Mouse (Mus musculus) brain, adult 2 months (tissue): ENCODE results near the gene Ppp6r2.

Source experiments
- DNase-seq: peaks from one replicate; pipeline ENCODE4 v3.0.0; 2011; ENCODE audit warnings: low read depth, low spot score

The Ppp6r2 gene

DNA sequence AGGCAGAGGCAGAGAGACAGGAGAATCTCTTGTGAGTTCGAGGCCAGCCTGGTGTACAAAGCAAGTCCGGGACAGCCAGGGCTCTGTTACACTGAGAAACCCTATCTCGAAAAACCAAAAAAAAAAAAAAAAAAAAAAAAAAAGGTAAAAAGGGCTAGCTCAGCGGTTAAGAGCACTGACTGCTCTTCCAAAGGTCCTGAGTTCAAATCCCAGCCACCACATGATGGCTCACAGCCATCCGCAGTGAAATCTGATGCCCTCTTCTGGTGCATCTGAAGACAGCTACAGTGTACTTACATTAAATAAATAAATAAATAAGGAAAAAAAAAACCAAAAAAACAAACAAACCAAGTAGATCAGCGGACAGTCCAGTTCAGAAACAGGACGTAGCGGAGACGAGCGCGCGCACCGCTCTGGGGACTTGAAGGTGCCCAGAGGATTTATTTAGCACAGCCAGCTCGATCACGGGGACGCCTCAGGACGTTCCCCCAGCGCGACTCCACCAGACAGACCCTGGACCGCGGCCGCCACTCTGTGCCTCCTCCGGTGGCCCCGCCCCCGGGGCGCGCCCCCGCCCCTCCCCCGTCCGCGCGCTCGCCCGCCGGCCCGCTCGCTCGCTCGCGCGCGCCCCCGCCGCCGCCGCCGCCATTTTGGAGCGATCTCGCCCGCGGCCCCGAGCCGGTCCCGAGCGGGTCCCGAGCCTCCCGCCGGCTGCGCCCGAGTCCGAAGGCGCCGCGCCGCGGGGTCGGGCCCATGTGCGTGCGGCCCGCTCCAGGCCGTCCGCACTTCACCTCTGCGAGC lies at the start of gene Ppp6r2:
Gene Ppp6r2, plus strand, starts transcription at position 639 of the 801 bp plus-strand sequence.
- DNase-seq: peak; percentile 78

DNA sequence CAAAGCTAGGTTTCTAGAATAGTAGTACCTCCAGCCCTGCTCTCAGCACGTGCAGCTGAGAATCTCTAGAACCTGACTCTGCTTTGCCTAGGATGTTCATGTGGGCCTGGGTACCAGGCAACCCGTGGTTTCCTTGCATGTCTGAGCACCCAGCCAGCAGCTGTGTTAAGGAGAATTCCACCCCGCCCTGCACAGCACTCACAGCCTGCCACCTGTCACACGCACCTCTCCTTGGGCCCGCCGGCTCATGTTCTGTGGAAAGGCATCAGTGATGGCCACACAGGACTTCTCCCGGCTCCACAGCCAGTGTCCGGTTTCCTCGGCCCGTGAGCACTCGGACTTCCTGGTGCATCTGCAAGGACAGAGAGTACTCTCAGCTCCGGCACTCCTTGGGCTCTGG lies 45.9 kb upstream of the Ppp6r2 start:
- DNase-seq: no peak

DNA sequence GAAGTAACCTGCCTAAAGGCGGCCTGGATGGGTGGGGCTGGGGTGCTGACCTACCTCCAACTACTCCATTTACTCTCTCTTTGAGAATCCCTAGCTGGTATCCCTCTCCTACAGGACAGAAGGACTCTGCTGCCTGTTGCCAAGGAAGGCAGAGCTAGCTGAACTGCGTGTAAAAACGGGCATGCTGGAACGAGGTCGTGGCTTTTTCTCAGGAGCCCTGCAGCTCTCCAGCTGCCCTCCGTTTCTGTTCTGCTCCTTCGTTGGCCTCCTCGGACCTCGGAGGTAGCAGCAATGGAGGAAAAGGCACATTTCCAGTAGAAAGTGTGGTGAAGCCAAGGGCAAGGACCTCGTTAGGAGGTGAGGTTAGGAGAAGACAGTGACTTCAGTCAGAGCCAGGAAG lies 42.4 kb upstream of the Ppp6r2 start:
- DNase-seq: peak; percentile 75

DNA sequence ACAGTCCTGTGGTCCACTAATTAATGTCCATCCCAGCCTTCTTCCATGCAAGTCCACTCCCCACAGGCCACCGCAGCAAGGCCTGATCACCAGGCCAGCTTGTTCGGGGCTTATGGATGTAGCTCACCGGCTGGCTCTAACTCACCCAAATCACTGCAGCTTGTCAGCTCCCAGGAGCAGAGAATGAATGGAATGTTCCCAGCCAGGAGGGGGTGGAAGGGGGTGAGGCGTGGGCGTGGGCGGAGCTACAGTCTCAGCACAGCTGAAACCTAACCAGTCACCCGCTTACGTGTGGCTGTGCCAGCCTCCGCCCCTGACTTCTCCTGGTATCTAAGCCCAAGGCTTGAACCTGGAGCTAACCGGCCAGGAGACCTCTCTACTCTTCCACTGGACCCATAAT lies 41.9 kb upstream of the Ppp6r2 start:
- DNase-seq: peak; percentile 97

DNA sequence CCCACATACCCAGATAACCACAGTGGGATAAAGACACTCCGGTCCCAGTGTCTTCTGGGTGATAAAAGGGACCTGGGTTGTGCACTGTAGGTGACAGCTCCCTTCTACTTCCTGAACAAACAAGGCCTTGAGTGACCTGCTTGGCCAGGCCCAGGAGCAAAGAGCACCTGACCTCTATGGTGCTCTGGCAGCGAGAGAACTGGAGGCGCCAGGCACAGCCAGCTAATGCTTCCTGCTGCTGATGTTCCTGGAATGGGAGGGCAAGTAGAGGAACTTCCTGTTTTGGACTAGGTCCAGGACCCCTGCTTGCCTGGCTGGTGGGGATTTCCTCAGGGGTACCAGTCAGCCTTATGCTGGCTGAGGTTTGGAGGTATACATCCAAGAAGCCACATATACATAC lies 41.3 kb upstream of the Ppp6r2 start:
- DNase-seq: peak; percentile 35

DNA sequence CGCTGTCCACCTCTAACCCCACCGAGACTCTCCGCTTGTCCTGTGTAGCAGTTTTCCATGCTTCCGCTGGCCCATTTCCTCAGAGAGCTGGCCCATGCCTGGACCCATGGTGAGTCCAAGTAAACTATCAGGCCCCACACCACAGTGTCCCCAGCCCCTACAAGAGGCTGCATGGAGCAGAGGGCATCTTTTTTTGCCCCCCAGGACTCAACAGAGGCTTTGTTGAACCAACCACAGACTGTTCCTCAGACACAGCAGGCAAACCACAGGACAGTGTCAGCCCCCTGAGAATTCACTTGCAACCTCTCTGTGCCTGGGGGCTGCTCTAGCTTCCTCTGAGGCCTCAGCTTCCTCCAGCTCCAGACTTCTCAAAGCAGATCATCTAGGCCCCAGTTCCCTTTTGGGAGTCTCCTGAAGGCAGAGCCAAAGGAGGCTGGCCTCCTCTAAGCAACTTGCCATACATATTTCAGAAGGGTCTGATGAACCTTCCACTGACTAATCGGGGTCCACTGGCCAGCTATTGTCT lies 39.8 kb upstream of the Ppp6r2 start:
- no peak for DNase-seq

DNA sequence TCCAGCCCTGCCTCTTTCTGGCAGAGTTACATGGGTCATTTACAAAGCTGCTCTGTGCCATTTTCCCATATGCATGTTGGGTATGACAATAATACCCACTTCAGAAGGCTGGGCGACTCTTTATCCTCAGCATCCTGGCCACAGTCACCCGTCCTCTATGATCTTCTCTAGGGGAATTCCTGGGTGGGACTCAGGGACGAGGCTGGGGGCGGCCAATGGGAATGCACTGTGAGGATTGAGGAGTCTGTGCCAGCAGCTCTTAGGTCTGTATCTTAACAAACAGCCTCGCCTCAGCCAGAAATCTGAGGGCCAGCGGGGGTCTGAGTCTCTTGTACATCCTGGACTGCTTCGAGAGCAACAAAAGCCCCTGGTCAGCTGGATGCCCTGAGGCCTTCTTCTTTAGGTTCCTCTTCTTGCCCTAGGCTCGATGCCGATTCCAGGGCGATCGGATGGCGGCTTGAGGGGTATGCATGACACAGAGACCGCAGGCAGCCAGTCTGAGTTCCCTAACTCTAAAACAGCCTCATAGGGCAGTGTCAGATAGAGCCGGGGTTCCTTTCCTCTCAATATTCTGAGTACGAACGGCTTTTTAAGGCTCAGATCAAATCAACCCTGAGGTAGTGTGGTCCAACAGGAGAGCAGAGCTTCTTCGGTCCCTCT lies 38.9 kb upstream of the Ppp6r2 start:
- DNase-seq: peak; percentile 27

DNA sequence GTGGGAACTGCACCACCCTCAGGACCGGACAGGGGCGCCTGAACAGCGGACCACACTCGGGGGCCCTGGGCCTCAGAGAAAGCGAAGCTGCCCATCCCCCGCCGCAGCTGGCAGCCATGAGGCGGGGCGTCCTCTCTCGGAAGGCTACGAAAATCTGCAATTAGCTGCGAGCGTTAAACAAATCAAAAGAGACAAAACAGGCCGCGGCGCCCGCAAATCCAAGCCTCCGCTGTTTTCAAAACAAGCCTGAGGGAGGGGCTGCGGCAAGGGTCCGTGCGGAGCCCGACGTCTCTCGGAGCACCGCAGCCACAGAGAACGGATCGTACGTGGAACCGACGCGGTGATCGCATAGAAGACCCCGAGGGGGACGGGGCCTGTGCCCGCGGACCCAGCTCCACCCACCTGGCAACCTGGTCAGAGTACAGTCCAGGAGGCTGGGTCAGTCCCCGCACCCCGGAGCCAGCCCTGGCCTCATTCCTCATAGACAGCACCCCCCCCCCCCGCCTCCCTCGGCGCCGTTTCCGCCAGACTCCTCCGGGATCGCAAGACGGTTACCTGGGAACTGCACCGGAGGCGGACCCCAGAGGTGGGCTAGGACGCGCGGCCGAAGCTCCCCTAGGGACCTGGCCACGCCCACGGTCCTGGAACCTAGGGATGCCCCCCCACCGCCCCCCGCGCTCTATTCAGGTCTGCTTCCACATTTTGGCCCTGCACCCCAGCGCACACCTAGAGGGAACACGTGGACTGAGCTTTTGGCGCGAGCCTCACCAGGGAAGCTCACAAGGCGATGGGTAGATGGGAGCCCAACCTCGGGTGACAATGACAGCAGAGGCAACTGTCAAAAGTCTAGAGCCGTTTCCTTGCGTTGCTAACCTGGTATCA lies 38.1 kb upstream of the Ppp6r2 start:
- peak; percentile 63 for DNase-seq

DNA sequence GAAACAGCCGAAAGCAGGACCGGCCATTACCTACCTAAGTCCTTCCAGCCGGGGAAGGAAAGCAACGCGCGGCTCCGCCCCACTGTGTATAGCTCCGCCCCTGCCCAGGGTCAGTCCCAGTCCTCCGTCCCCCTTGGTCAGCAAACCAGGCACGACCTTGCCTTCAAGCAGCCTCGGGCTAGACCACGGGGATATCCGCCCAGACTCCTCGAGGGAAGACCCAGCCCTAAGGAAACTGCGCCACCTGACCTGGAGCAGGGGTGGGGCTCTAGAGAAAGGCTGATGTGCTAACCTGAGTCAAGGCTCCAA lies 37.5 kb upstream of the Ppp6r2 start:
- DNase-seq: peak; percentile 85

DNA sequence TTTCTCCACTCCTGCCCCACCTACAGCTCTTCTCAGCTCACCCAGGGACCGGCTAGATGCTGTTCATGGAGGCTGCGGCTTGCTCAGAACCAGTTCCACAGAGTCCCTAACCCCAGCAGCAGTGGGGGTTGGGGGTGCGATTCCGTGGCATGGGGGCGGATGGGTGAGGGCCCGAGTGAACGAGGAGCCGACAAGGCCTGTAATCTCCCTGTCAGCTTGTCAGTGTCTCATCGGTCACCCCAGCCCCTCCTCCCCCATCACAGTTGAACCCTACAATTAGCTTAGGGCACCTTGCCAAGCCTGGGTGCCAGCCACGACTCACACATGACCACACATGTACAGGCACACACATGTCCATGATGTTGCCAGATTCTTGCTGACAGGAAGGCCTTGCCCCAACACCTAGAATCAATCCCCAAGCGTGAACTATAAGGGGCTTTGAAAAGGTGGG lies 36.4 kb upstream of the Ppp6r2 start:
- no peak for DNase-seq

DNA sequence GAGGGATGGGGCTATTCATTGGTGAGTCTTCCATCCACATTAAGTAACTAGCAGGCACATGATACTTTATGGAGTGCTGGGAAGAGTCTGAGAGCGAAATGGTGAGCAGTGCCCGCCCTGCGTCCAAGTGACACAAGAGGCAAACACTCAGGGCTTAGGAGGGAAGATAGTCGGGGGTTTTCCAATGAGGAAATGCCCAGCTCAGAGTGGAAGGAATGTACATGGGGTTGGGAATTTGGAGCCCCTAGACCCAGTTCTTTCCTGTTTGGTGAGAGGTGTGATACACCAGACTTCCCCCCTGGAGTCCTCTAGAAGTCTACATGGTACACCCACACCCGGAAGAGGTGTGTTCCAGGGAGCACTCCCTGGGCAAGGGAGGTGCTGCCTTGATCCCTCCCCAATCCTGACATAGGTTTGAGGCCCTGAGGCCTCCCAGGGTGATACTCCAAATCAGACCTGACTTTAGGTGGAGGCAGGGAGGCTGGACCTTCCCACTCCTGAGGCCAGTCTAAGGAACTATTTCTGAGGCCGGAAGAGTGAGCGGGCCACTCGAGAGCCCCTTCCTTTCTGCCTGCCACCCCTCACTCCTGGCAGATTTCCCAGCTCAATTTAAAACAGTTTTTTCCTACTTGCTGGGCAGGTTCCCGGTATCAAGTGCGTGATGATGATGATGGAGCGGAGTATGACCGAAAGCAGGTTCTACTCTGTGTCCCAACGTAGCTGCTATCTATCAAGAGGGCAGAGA lies 35.8 kb upstream of the Ppp6r2 start:
- no peak for DNase-seq

DNA sequence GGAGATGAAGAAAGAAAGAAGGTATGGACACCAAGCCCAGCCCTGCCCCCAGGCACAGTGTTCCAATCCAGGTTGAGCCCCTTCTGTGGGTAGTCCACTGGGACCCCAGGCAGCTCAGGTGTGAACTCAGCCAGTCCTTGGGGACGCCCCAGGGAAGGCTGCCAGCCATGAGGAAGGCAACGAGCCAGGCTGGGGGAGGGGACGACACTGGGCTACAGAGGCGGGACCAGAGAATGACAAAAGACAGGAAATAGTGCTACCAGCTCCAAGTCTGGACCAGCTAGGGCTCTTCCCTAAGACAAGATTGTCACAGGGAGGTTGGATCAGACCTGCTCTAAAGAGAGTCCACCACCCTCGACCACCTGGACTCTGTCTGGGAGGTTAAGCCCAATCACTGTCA lies 34.2 kb upstream of the Ppp6r2 start:
- peak; percentile 63 for DNase-seq

DNA sequence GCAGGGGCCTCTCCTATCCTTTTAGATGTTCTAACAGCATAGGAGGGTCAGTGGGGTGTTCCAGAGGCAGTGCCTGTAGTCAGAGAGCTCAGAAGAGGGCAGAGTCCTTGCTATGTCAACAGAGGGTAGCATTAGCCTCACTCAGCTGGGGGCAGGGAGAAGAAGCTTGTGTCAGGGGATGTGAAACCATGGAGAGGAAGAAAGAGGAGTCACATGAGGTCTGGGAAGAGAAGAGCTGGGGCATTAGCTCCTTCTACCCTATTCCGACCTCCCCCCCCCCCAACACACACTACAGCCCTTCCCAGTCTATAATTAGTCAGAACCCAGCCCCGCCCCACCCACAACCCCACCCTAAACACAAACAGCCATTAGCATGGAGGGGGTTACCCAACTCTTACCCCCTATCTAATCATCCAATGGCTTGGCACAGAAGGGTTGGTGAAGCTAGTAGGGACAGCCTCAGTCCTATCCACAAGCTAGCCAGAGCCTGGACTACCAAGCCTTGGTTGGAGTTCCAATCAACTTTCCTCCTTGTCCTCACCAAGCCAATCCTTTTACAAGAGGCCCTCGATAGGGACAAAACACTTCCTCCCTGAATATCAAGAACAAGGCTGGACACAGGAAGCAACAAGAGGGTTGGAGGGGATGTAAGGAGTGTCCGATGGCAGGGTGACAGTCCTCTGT lies 33.6 kb upstream of the Ppp6r2 start:
- DNase-seq: peak; percentile 48

DNA sequence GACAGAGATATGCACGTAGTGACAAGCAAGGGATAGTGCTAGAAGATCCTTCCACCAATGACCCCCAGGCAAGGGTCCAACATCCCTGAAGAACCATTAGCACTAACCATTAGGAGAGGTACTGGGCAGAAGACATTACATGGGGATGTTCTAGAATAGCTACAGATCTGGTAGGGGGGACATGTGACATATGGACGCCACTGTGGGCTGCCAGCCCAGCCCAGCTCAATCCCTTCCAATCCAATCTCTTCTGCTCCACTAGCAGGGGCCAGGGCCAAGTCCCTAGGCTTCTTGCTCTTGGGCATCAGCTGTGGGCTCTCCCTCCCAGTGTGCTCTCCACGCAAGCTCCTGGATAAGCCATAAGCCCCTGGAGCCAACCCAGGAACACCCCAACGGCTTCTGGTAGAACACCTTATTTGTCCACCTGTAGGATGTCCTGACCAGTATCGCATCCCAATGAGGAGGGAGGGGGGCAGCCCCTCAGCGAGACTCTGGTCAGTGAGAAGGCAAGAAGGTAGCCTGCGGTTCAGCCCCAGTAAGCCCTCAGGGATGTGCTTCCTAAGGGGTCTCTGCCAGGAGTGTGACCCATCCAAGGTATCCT lies 33.0 kb upstream of the Ppp6r2 start:
- peak; percentile 93 for DNase-seq

DNA sequence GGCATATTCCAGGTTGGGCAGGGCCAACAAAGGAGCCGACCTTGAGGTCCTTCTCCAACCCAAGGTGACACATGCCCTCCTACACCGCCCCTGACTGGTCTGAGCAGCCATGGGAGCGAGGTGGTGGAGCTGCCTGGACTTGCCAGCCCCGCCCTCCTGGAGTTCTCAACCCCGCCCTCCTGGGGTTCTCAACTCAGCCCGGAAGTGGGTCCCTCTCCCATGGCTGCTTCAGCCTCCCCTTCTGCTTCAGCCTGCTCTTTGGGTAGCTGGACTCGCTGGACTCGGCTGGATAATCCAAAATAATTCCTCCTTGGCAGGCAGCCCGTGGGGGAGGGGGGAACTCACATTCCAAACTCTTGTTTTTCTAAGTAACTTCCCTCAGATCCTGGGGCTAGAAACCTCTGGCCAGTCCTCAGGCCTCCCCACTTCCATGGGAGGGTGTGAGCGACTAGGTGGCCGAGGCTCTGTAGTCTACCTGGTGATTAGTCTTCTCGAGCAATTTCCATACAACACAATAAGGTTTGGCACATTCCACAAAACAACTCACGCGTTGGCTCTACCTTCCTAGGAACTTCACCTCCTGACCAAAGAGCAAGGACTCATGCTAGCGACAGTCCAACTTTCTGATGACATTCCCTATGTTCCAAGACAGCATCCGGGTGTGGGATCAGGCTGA lies 32.3 kb upstream of the Ppp6r2 start:
- DNase-seq: peak; percentile 54

DNA sequence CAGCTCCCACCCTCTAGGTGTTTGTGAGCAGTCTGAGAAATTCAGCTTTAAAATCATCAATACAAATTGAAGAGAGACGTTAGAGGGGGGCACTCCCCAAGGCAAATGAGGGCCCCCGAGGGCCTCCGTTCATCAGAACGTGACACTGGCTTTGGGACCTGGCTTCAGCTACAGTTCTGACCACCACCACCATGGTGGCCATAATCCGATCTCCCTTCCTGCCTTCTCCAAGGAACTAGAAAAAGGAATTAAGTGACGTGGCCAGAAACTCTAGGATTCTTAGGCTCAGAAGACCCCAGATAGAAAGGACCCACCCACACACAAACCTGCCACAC lies 31.8 kb upstream of the Ppp6r2 start:
- no peak for DNase-seq

DNA sequence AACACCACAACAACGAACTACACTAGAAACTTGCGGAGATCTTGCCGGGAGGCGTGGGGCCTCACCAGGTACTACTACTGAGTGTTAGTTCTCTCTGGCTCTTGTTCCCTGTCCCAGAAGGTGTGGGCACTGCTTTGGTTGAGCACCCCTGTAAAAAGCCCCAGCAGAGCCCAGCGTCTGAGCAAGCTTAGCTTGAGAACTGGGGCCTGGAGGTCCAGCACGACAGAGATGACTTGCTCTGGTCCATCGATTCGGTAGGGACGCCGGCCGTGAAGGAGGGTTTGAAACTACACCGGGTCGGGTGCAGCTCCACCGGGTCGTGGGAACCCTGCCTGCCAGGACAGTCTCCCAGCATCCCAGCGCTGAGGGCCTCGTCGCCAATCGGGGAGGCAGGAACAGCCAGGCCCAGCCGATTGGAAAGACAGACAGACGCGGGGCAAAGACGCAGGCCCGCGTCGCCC lies 31.2 kb upstream of the Ppp6r2 start:
- no peak for DNase-seq

DNA sequence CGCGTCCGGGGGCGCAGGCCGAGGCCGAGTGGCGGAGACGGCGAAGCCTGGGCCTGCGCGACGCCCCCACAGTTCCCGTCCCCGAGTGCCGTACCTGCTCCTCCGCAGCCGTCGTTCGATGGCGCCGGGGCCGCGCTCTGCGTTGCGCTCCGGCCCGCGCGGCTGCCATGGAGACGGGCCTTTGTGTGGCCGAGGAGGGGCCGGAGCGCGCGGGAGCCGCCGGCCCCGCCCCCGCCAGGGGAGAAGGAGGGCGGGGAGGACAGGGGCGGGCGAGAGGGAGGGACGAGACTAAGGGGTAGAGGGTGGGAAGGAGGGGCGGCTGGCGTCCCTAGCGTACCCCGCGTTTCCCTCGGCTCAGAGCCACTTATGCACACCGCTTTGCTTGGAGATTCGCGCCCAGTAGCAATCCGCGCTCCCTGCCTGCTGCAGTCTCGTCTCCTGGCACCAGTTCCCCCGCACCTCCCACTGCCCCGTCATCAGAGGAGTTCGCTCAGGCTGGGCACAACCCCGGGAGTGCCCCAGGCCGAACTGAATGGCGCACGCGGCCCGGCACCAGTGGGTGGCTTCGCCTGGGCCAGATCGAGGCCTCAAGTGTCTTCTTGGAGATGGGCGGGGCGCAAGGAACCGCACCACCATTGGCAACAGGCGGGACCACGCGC lies 30.7 kb upstream of the Ppp6r2 start, which contains the start of gene Plxnb2:
Gene Plxnb2, minus strand, starts transcription at position 218 of the 659 bp plus-strand sequence.
- peak; percentile 89 for DNase-seq
